Mouse (Mus musculus) liver, adult 2 months (tissue): Measurements from ENCODE around the gene Syn3.

Experiments
- CTCF ChIP-seq: fragments of 200-500 bp; IDR thresholded peaks from 2 replicates; pipeline ENCODE4 v1.5.1; 2011; ENCODE audit warnings: low read depth, low read length, control low read depth
- POLR2A ChIP-seq: fragments of 200-500 bp; IDR thresholded peaks from 2 replicates; pipeline ENCODE4 v1.6.1; 2011; ENCODE audit warnings: low read length, control low read depth; ENCODE audit not compliant: insufficient read depth; ENCODE audit errors: extremely low read depth

GRCm38 (mm10) chr10:86057286-86057685 lies 441.4 kb downstream of the Syn3 start:
- TF ChIP-seq CTCF (no peak), POLR2A (no peak)
